Mouse (Mus musculus): ENCODE measurements around the gene Slc22a21. TPM values are rescaled to one million over a fixed set of nuclear protein-coding genes. Genes with fewer than 3 reads are reported as not detected.
"Not testable (repeated sequence)": the region's sequence is repeated elsewhere in the genome, so short reads cannot be mapped to it uniquely, and the experiment has no call there.

Slc22a21 gene
- polyA plus RNA-seq, 1 experiment, result 1.5 TPM

GRCm38 (mm10) chr11:53989232-53989631 lies 9.1 kb upstream of the Slc22a21 start:
- Histone ChIP-seq H3K27me3 (ENCODE audit: control insufficient read depth, insufficient read depth, insufficient read length) (no peaks in the 10 kb centered on the region), H3K36me3 (ENCODE audit: control insufficient read depth, insufficient read depth) (peaks cover 40% of the 10 kb centered on the region), H3K79me2 (ENCODE audit: control insufficient read depth, insufficient read depth) (no peaks in the 10 kb centered on the region), H3K4me3 (ENCODE audit: insufficient read depth, poor library complexity, severe bottlenecking) (no peak overlapping the region), H3K79me3 (ENCODE audit: low read depth) (no peaks in the 10 kb centered on the region), H3ac (ENCODE audit: control insufficient read depth, insufficient read length, low read depth) (no peak overlapping the region)
- no peak for TF ChIP-seq MYOD1 (IDR thresholded peaks at IDR 0.05; ENCODE audit: control insufficient read depth, insufficient read length, low read depth)
- TF ChIP-seq CTCF (IDR thresholded peaks at IDR 0.05; ENCODE audit: control insufficient read depth, insufficient read depth, insufficient read length), result no peak
- TF ChIP-seq USF1 (IDR thresholded peaks at IDR 0.05; ENCODE audit: low read depth), result no peak
- TF ChIP-seq MYOG (IDR thresholded peaks at IDR 0.05; ENCODE audit: control insufficient read depth, extremely low read depth, insufficient read length), result no peak
- no peak for TF ChIP-seq CEBPB (IDR thresholded peaks at IDR 0.05; ENCODE audit: low read depth)
- no peak for TF ChIP-seq MAX (IDR thresholded peaks at IDR 0.05)
- TF ChIP-seq FOSL1 (IDR thresholded peaks at IDR 0.05; ENCODE audit: insufficient read depth, low read length, poor library complexity, severe bottlenecking), result no peak

DNA sequence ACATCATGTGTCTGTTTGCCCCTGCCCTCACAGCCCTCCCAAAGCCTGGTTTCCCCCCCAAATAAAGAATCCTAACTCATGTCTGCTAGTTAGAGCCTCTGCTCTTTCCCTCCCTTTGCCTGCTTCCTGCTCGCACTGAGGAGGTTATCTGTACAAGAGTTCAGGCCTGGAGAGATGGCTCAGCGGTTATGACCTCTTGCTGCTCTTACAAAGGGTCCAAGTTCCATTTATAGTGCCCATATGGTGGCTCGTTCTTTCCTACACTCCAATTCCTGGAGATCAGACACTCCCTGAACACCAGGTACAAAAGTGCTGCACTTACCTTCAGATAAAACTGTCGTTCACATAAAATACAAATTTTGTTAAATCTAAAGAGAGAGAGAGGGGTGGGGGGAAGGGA lies 7.9 kb upstream of the Slc22a21 start:
- H3K27me3 ChIP-seq (ENCODE audit: control insufficient read depth, insufficient read depth, insufficient read length), result no peaks in the 10 kb centered on the region
- H3K79me3 ChIP-seq (ENCODE audit: low read depth), result no peaks in the 10 kb centered on the region
- H3K4me3 ChIP-seq (ENCODE audit: insufficient read depth, poor library complexity, severe bottlenecking), result no peak overlapping the region
- TF ChIP-seq CTCF (IDR thresholded peaks at IDR 0.05; ENCODE audit: control insufficient read depth, insufficient read depth, insufficient read length) (no peak), USF1 (IDR thresholded peaks at IDR 0.05; ENCODE audit: low read depth) (no peak), FOSL1 (IDR thresholded peaks at IDR 0.05; ENCODE audit: insufficient read depth, low read length, poor library complexity, severe bottlenecking) (no peak), MYOG (IDR thresholded peaks at IDR 0.05; ENCODE audit: control insufficient read depth, extremely low read depth, insufficient read length) (no peak), CEBPB (IDR thresholded peaks at IDR 0.05; ENCODE audit: low read depth) (no peak), MYOD1 (IDR thresholded peaks at IDR 0.05; ENCODE audit: control insufficient read depth, insufficient read length, low read depth) (no peak), MAX (IDR thresholded peaks at IDR 0.05) (no peak)
- no peaks in the 10 kb centered on the region for H3K79me2 ChIP-seq (ENCODE audit: control insufficient read depth, insufficient read depth)
- no peak overlapping the region for H3ac ChIP-seq (ENCODE audit: control insufficient read depth, insufficient read length, low read depth)
- peaks cover 51% of the 10 kb centered on the region for H3K36me3 ChIP-seq (ENCODE audit: control insufficient read depth, insufficient read depth)

DNA sequence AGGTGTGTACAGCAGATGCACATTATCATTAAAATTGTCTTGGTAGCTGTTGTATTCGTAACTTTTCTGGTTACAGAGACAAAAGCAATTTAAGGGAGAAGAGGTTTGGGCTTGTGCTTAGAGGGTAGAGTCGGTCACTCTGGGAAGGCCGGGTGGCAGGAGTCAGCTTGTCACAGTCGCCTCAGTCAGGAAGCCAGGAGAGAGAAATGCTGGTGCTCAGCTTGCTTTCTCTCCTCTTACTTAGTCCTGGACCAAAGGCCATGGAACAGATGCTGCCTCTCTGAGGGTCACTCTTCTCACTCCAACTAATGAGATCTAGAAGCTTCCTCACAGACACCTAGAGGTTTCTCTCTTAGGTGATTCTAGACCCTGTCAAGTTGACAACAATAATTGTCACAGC lies 1.3 kb upstream of the Slc22a21 start:
- H3K4me3 ChIP-seq (ENCODE audit: insufficient read depth, poor library complexity, severe bottlenecking), result no peak overlapping the region
- TF ChIP-seq CEBPB (IDR thresholded peaks at IDR 0.05; ENCODE audit: low read depth) (no peak), MAX (IDR thresholded peaks at IDR 0.05) (no peak), FOSL1 (IDR thresholded peaks at IDR 0.05; ENCODE audit: insufficient read depth, low read length, poor library complexity, severe bottlenecking) (no peak), MYOD1 (IDR thresholded peaks at IDR 0.05; ENCODE audit: control insufficient read depth, insufficient read length, low read depth) (no peak), MYOG (IDR thresholded peaks at IDR 0.05; ENCODE audit: control insufficient read depth, extremely low read depth, insufficient read length) (no peak), USF1 (IDR thresholded peaks at IDR 0.05; ENCODE audit: low read depth) (no peak)
- H3K27me3 ChIP-seq (ENCODE audit: control insufficient read depth, insufficient read depth, insufficient read length), result no peaks in the 10 kb centered on the region
- no peaks in the 10 kb centered on the region for H3K79me3 ChIP-seq (ENCODE audit: low read depth)
- no peak overlapping the region for H3ac ChIP-seq (ENCODE audit: control insufficient read depth, insufficient read length, low read depth)
- H3K36me3 ChIP-seq (ENCODE audit: control insufficient read depth, insufficient read depth), result peaks cover 25% of the 10 kb centered on the region
- peaks cover 9% of the 10 kb centered on the region for H3K79me2 ChIP-seq (ENCODE audit: control insufficient read depth, insufficient read depth)

DNA sequence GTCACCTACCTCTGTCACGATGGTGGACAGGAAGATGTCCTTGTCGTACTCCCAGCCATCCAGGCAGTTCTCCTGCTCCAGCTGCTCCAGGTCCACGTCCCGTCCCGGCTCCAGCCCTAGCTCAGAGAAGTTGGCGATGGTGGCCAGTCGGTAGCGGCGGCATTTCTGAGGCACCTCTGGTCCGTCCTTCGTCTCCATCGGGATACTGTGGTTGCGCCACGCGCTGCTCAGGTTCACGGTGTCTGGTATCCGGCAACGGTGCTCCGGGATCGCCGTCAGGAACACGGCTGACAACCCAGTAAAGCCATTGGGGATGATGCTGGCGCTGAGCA lies 710 bp downstream of the Slc22a21 start:
- H3K79me3 ChIP-seq (ENCODE audit: low read depth); H3K27me3 ChIP-seq (ENCODE audit: control insufficient read depth, insufficient read depth, insufficient read length); H3K79me2 ChIP-seq (ENCODE audit: control insufficient read depth, insufficient read depth): not testable (repeated sequence)
- peak overlapping the region; percentile 47 for H3K4me3 ChIP-seq (ENCODE audit: insufficient read depth, poor library complexity, severe bottlenecking)
- peaks cover 13% of the 10 kb centered on the region for H3K36me3 ChIP-seq (ENCODE audit: control insufficient read depth, insufficient read depth)
- H3ac ChIP-seq (ENCODE audit: control insufficient read depth, insufficient read length, low read depth), result peak overlapping the region; percentile 71

DNA sequence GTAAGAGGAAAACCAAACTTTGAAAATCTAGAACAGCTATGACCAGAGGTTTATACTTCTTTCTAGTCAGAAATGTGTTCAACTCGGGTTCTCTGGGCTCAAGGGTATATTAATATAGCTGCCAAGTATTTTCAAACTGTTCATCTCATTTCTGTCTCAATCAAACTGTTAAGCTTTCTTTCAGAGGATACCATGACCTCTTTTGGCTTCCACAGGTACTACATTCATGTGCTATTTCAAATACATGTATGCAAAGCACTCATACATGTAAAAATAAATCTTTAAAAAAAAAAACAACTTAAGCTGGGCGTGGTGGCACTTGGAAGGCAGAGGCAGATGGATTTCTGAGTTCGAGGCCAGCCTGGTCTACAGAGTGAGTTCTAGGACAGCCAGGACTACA lies 2.5 kb downstream of the Slc22a21 start:
- H3ac ChIP-seq (ENCODE audit: control insufficient read depth, insufficient read length, low read depth), result no peak overlapping the region
- TF ChIP-seq MAX (IDR thresholded peaks at IDR 0.05) (no peak), MYOD1 (IDR thresholded peaks at IDR 0.05; ENCODE audit: control insufficient read depth, insufficient read length, low read depth) (no peak), CEBPB (IDR thresholded peaks at IDR 0.05; ENCODE audit: low read depth) (no peak), USF1 (IDR thresholded peaks at IDR 0.05; ENCODE audit: low read depth) (no peak), MYOG (IDR thresholded peaks at IDR 0.05; ENCODE audit: control insufficient read depth, extremely low read depth, insufficient read length) (no peak), CTCF (IDR thresholded peaks at IDR 0.05; ENCODE audit: control insufficient read depth, insufficient read depth, insufficient read length) (no peak), FOSL1 (IDR thresholded peaks at IDR 0.05; ENCODE audit: insufficient read depth, low read length, poor library complexity, severe bottlenecking) (no peak)
- peaks cover 9% of the 10 kb centered on the region for H3K79me2 ChIP-seq (ENCODE audit: control insufficient read depth, insufficient read depth)
- no peaks in the 10 kb centered on the region for H3K36me3 ChIP-seq (ENCODE audit: control insufficient read depth, insufficient read depth)
- no peaks in the 10 kb centered on the region for H3K79me3 ChIP-seq (ENCODE audit: low read depth)
- H3K27me3 ChIP-seq (ENCODE audit: control insufficient read depth, insufficient read depth, insufficient read length), result no peaks in the 10 kb centered on the region
- H3K4me3 ChIP-seq (ENCODE audit: insufficient read depth, poor library complexity, severe bottlenecking), result no peak overlapping the region

DNA sequence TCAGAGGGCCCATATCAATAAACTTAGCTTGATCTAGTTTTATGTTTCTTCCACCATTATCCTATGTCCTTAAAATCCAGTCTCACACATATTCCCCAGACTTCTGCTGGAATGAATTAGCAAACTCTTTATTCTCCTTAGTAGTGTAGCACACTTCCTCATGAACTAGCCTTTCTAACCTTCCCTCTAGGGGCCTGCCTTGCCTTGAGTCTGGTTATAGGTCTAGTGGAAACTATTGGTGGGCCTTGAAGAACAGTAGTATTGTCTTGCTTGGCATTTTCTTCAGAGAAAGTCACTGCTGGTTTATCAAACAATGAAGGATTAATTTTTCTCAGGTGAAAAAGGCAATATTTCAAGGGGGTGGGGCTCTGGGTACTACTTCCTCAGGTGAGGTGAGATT lies 4.6 kb downstream of the Slc22a21 start:
- TF ChIP-seq CTCF (IDR thresholded peaks at IDR 0.05; ENCODE audit: control insufficient read depth, insufficient read depth, insufficient read length) (no peak), MAX (IDR thresholded peaks at IDR 0.05) (no peak), CEBPB (IDR thresholded peaks at IDR 0.05; ENCODE audit: low read depth) (no peak), MYOG (IDR thresholded peaks at IDR 0.05; ENCODE audit: control insufficient read depth, extremely low read depth, insufficient read length) (no peak), MYOD1 (IDR thresholded peaks at IDR 0.05; ENCODE audit: control insufficient read depth, insufficient read length, low read depth) (no peak), FOSL1 (IDR thresholded peaks at IDR 0.05; ENCODE audit: insufficient read depth, low read length, poor library complexity, severe bottlenecking) (no peak), USF1 (IDR thresholded peaks at IDR 0.05; ENCODE audit: low read depth) (no peak)
- Histone ChIP-seq H3K79me2 (ENCODE audit: control insufficient read depth, insufficient read depth) (peaks cover 9% of the 10 kb centered on the region), H3ac (ENCODE audit: control insufficient read depth, insufficient read length, low read depth) (no peak overlapping the region), H3K27me3 (ENCODE audit: control insufficient read depth, insufficient read depth, insufficient read length) (no peaks in the 10 kb centered on the region), H3K36me3 (ENCODE audit: control insufficient read depth, insufficient read depth) (no peaks in the 10 kb centered on the region), H3K4me3 (ENCODE audit: insufficient read depth, poor library complexity, severe bottlenecking) (no peak overlapping the region), H3K79me3 (ENCODE audit: low read depth) (no peaks in the 10 kb centered on the region)
